Mouse (Mus musculus): ENCODE measurements at regions not wholly inside any gene's neighbourhood (a gene's known extent, or its start where the extent isn't known, plus 50 kb on each side); places are given as distances from the start of the nearest gene placed in this dataset.

DNA sequence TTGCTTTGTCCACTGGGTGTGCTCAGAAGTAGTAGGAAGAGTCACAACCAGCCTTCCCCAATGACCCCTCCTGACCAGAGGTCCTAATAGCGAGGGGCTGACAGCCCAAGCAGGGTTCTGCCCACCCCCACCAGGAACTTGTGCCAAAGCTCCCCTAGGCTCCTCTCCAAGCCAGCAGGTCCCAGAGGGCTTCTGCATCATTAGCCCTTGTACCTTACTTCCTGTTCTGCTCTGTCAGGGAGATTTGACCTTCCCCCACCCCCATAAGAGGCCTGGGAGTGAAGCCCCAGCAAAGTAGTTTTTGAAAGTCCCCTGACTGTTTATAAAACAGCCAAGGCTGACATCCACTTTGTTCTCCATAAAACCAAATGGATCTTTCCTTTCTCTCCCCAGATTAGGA lies 110.0 kb upstream of the Syt13 start:
- in situ Hi-C loops (cut with MboI, MseI): no loop called here

DNA sequence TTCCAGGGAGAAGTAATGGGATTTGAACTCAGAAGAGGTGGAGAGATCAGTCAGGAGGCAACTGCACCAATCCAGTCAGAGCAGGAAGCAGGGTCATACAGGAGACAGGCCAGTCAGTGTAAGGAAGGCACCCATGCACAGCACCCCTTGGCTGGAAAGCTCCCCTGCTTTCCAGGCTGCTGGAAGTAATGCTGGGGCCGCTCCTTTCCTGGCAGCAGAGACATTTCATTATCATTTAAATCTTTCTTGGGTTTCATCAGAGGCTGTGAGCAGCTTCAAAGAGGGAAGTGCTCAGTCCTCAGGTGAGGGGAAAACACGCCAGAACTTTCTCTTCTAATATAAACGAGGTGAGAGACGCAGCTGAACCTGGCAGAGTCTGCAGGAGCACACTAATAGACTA lies 109.1 kb upstream of the Syt13 start:
- in situ Hi-C loops (cut with MboI, MseI): no loop called here

DNA sequence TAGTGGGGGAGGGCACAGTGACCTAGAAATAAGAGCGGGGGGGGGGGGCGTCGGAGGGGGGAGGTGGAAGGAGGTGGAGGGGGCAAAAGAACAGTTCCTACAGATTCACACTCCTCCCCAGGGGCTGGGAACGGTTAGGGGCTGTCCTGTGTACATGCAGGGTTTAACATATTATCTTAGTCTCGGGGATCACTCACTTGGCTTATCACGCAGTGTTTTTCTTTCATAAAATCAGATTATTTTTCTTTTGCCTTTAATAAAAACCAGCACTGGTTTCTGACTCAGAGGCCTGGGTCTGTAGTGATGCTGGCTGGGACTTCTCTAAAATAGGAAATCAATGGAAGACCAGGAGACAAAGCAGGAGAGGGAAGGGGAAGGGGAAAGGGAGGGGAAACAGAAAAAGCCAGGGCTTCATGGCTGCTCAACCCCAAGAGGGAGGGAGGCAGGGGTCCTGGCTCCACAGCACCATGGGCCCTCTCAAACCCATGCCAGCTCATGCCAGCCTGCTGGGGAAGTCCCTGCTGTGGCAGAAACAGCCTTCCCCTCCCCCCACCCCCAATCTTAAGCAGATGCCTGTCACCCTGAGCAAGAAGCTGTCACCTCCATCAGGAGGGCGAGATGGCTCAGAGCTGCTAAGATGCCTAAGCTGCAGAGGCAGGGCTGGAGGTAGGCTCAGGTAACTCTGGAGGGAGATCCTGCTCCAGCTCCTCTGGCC lies 108.3 kb upstream of the Syt13 start:
- in situ Hi-C loops (cut with MboI, MseI): no loop called here

DNA sequence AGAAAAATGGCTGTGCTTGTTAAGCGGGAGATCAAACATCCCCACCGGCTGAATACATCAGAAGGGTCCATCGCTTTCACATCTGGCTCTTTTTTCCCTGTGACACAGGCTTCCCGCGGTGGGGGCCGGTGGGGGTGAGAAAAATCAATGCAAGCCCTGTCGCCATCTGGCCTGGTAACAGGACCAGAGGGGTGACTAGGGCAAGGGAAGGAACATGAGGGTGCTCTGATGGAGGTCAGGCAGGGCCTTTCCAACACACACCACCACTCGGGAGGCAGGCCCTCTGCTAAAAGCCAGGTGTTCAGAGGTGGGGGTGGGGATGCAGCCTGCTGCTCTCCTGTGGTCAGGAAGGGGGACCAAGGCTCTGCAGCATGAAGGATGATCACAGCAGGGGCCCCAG lies 107.5 kb upstream of the Syt13 start:
- in situ Hi-C loops (cut with MboI, MseI): no loop called here

- in situ Hi-C loops (cut with MboI, MseI): no loop called here
These were observed 106.8 kb upstream of the Syt13 start for GRCm38 (mm10) chr2:92808121-92808520.

GRCm38 (mm10) chr2:92809226-92809625 lies 105.7 kb upstream of the Syt13 start:
- in situ Hi-C loops (cut with MboI, MseI): no loop called here

- in situ Hi-C loops (cut with MboI, MseI): loop anchor here (5.0 kb wide), 2 partner anchors 198 to 318 kb away; no protein-coding TSS in a partner anchor
These were observed 105.1 kb upstream of the Syt13 start for GRCm38 (mm10) chr2:92809681-92810323.

- in situ Hi-C loops (cut with MboI, MseI): loop anchor here (5.0 kb wide), 2 partner anchors 199 to 319 kb away; no protein-coding TSS in a partner anchor
These were observed 103.9 kb upstream of the Syt13 start for GRCm38 (mm10) chr2:92810956-92811355.

- in situ Hi-C loops (cut with MboI, MseI): loop anchor here (5.0 kb wide), 2 partner anchors 201 to 321 kb away; no protein-coding TSS in a partner anchor
These were observed 101.9 kb upstream of the Syt13 start for GRCm38 (mm10) chr2:92813028-92813427.

GRCm38 (mm10) chr2:92819586-92819985 lies 95.3 kb upstream of the Syt13 start:
- in situ Hi-C loops (cut with MboI, MseI): no loop called here

- in situ Hi-C loops (cut with MboI, MseI): no loop called here
These were observed 90.6 kb upstream of the Syt13 start for GRCm38 (mm10) chr2:92824325-92824724.

DNA sequence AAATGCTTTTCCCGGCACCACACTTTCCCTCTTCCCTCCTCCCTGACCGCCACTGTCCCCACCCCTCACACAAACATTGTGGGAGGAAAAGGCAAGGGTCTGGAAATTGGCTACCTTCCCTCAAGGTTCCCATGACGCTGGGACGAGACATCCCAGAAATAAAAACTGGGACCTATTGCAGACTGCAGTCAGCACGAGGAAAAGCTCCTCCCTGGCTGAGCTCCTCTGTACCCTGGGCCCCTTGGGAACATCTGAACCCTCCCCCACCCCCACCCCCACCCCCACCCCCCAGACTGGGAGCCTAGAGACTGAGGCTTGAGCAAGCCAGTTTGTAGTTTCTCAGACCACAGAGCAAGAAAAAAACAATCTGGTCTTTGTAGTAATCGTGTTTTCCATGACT lies 89.5 kb upstream of the Syt13 start:
- in situ Hi-C loops (cut with MboI, MseI): no loop called here

DNA sequence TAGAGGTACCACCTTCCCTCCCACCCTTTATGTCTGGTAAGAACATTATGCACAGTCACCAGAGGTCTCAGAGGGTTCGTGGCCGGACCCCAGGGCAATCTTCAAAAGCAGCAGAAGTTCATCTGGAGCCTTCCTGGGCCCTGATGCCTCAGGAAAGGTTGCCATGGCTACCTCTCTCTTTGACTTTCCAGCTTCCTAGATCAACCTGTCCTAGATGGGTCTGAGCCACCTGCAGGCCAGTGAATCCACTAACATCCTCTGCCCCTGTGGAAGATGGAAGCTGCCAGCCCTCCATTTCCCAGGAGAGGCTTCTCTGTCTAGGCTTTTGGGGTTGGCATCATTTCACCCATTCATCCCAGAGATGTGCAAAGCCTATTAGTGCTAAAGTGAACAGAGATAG lies 84.8 kb upstream of the Syt13 start:
- in situ Hi-C loops (cut with MboI, MseI): no loop called here

GRCm38 (mm10) chr2:92831784-92832183 lies 83.1 kb upstream of the Syt13 start:
- in situ Hi-C loops (cut with MboI, MseI): no loop called here

DNA sequence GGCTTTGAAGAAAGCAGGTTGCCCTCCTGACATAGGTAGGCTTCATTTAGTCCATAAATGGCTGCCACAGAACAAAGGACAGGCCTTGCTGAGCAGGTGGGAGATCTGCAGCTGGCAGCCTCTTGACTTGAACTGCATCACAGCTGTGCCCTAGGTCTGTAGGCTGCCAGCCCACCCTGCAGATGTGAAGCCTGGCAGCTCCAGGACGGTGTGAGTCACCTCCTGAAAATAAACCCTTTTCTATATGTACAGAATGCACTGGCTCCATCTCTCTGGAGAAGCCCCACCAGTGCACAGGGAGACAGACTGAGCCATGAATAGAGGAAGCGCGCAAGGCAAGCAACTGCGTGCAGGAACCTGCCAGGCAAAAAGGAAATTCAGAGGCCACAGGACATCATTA lies 78.7 kb upstream of the Syt13 start:
- in situ Hi-C loops (cut with MboI, MseI): no loop called here

DNA sequence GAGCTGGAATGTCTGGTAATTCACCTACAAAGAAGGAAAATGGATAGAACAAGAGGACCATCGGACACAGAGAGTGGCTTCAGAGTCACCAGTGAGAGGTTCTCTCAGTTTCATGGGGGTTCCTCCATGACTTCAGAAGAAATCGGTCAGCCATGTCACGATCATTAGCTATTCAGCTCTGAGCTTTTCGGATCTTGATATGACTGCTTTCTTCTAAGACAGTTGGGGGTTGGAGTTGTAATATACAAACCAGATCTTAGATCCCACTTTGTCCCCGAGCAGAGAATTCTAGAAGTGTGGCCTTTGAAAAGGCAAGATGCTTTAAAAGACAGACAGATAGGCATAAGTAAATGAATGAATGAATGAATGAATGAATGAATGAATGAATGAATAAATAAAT lies 76.9 kb upstream of the Syt13 start:
- in situ Hi-C loops (cut with MboI, MseI): no loop called here

DNA sequence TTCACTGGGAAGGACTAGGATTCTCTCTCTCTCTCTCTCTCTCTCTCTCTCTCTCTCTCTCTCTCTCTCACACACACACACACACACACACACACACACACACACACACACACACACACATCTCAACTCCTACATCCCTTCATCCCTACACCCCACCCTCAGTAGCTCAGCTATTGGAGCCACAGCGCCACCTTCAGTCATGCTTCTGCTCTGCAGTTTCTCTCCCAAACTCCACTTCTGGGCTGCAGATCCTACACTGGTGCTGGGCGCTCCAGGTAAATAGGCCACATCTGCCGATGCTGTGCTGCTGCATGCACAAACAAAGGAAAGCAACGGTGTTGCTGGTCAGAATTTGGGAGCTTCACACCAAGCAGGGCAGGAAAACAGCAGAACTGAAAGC lies 74.9 kb upstream of the Syt13 start:
- in situ Hi-C loops (cut with MboI, MseI): no loop called here

GRCm38 (mm10) chr2:92841626-92842025 lies 73.3 kb upstream of the Syt13 start:
- in situ Hi-C loops (cut with MboI, MseI): no loop called here

- in situ Hi-C loops (cut with MboI, MseI): no loop called here
These were observed 69.7 kb upstream of the Syt13 start for GRCm38 (mm10) chr2:92845061-92845769.

GRCm38 (mm10) chr2:92848962-92849361 lies 65.9 kb upstream of the Syt13 start:
- in situ Hi-C loops (cut with MboI, MseI): no loop called here

DNA sequence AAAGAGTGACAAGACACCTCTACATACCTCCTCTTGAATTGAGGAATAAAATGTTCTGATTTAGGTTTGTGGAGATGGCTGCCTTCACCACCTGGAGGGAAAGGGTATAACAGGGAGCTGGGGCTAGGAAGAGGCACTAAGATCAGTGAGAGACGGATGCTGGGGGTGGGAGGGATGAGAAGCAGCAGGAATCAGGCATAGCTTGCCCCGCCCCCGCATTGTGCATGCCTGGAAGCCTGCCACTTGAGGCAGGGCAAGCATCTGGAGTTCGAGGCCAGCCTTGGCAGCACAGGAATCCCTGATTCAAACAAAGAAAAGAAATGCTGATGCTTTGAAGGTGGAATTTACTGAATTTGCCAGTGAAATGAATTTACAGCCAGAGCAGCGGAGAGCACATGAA lies 63.6 kb upstream of the Syt13 start:
- in situ Hi-C loops (cut with MboI, MseI): no loop called here

DNA sequence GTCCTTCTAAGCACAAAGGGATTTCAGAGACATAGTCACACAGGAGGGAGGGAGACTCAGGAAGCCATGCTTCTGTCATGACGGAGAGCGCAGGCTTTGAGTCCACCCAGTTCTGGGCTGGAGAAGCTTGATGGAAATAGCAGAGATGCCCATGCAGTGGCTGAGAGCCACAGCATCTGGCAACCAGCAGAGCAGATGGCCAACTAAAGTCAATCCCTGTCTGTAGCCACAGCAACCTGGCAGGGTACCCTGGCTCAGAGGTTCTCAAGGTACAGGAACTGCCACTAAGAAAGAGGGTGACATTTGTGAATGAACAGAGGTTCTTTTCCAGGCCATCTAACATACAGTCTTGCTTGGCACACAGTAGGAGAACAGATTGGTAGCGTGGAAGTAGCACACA lies 61.7 kb upstream of the Syt13 start:
- in situ Hi-C loops (cut with MboI, MseI): no loop called here

GRCm38 (mm10) chr2:92854331-92854730 lies 60.6 kb upstream of the Syt13 start:
- in situ Hi-C loops (cut with MboI, MseI): no loop called here
